Mouse (Mus musculus) heart, embryonic 16.5 days (tissue): ENCODE results near the gene Grin3b. TPM values are rescaled to one million over a fixed set of nuclear protein-coding genes. Genes with fewer than 3 reads are reported as not detected.

Experiments
- ATAC-seq: fragments of 200-750 bp; cut with Nextera tagmentation; replicated peaks from 2 replicates; pipeline ENCODE4 v1.8.0; 2017; ENCODE audit warnings: moderate number of reproducible peaks; ENCODE audit not compliant: insufficient read depth, low FRiP score; ENCODE audit errors: extremely low read depth
- H3K27ac ChIP-seq: fragments of 300-500 bp; sonication (generic); 2 replicates; pipeline ENCODE4 v1.5.1; 2014; ENCODE audit warnings: mild to moderate bottlenecking, low read length, control low read depth, moderate library complexity
- H3K27me3 ChIP-seq: fragments of 300-500 bp; sonication (generic); 2 replicates; pipeline ENCODE4 v1.6.1; 2014; ENCODE audit warnings: low read length, mixed read lengths; ENCODE audit not compliant: control insufficient read depth, insufficient read depth
- H3K36me3 ChIP-seq: fragments of 300-500 bp; sonication (generic); 2 replicates; pipeline ENCODE4 v1.6.1; 2014; ENCODE audit not compliant: control insufficient read depth, insufficient read depth
- H3K4me1 ChIP-seq: fragments of 300-500 bp; sonication (generic); 2 replicates; pipeline ENCODE4 v1.6.1; 2014; ENCODE audit warnings: low read length, mixed read lengths; ENCODE audit not compliant: control insufficient read depth, insufficient read depth
- H3K4me2 ChIP-seq: fragments of 300-500 bp; sonication (generic); 2 replicates; pipeline ENCODE4 v1.6.1; 2014; ENCODE audit warnings: low read depth, mild to moderate bottlenecking, control low read depth, low read length
- H3K4me3 ChIP-seq: fragments of 300-500 bp; sonication (generic); 2 replicates; pipeline ENCODE4 v1.5.1; 2014; ENCODE audit warnings: mild to moderate bottlenecking, control low read depth, low read length
- H3K9ac ChIP-seq: fragments of 300-500 bp; sonication (generic); 2 replicates; pipeline ENCODE4 v1.6.1; 2014; ENCODE audit warnings: low read length, control low read depth
- H3K9me3 ChIP-seq: fragments of 300-500 bp; sonication (generic); replicated peaks from 2 replicates; pipeline ENCODE4 v1.6.1; 2016; ENCODE audit warnings: low read length; ENCODE audit not compliant: control insufficient read depth
- WGBS: fragments of 180-500 bp; shearing (Covaris S2); extraction: QIAGEN DNeasy Blood & Tissue Kit; methylation state at CpG from one replicate; pipeline ENCODE4 v1.1.7; 2014; 5-methylcytosine and 5-hydroxymethylcytosine counted together
- polyA plus RNA-seq: library from polyadenylated mRNA; unstranded; fragments of >200 nt; fragmentation: Nextera tagmentation; extraction: Ambion mirVana; gene quantifications from 2 replicates; pipeline ENCODE4 v1.2.1, GENCODE M21; 2015

Grin3b gene
- polyA plus RNA-seq, 1 experiment from 2014 or later, result 0.25 TPM

DNA sequence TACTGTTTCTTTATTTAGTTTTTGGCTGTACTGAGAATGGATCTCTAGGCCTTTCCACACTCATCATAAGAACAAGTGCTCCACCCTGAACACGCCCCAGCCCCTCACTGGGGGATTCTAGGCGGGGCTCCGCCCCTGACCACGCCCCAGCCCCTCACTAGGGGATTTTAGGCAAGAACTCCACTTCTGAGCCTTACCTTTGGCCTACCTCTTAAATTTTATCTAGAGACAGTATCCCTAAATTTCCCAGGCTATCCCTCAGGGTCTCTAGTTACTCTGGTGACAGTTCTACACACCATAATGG is 54.5 kb downstream of the Grin3b start:
- no peak overlapping the region for H3K4me3 ChIP-seq

DNA sequence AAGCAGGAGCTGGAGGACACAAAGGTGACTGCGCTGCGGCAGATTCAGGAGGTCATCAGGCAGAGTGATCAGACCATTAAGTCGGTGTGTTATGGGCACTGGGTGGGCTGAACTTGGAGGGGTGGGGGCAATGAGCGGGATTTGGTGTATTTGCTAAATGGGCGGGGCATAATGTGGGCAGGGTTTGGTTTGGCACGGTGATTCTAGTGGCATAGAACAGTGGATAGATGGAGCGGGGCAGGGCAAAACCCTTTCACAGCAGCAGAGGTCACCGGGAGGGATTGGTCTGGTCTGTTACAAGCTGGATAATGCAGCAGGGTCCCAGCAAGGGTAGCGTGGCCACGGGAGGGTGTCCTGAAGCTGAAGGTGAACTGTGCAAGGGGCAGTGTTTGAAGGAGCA is 54.9 kb downstream of the Grin3b start:
- WGBS, result 80% methylated on average over 10 of the region's 10 CpGs
- Histone ChIP-seq H3K4me1 (0 out of 2 replicates have a peak, but pooled peaks cover 2% of the 10 kb centered on the region), H3K4me3 (no peak overlapping the region), H3K9me3 (no peaks in the 10 kb centered on the region; the same call in 1 of the 2 replicates), H3K36me3 (0 out of 2 replicates have a peak, but pooled peaks cover 2% of the 10 kb centered on the region), H3K4me2 (no peak overlapping the region), H3K27me3 (no peaks in the 10 kb centered on the region), H3K27ac (no peak overlapping the region), H3K9ac (no peak overlapping the region)
- ATAC-seq, result no peak

More for the DNA sequence above, 54.5 kb downstream of the Grin3b start:
- Histone ChIP-seq H3K4me1 (0 out of 2 replicates have a peak, but pooled peaks cover 2% of the 10 kb centered on the region), H3K9ac (no peak overlapping the region), H3K9me3 (no peaks in the 10 kb centered on the region; the same call in 1 of the 2 replicates), H3K27ac (no peak overlapping the region), H3K36me3 (0 out of 2 replicates have a peak, but pooled peaks cover 2% of the 10 kb centered on the region), H3K27me3 (no peaks in the 10 kb centered on the region), H3K4me2 (no peak overlapping the region)
- 63% methylated on average over 4 of the region's 4 CpGs for WGBS
- no peak for ATAC-seq

DNA sequence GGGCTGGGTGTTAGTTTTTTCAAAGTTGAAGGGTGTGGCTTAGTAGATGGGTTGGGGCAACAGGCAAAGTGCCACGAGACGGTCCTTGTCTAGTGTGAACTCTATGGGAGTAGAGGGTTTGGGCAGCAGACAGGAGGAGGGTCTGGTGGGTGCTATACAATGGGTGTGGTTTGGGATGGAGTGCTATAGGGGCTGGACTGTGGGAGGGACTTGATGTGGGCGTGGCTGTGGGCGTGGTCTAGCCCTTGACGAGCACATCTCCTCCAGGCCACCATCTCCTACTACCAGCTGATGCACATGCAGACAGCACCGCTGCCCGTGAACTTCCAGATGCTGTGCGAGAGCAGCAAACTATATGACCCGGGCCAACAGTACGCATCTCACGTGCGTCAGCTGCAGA is 55.4 kb downstream of the Grin3b start:
- no peak overlapping the region for H3K4me2 ChIP-seq
- no peak for ATAC-seq
- WGBS, result 68% methylated on average over 12 of the region's 12 CpGs
- no peak overlapping the region for H3K27ac ChIP-seq
- no peaks in the 10 kb centered on the region for H3K27me3 ChIP-seq
- H3K9ac ChIP-seq, result no peak overlapping the region
- H3K36me3 ChIP-seq, result 0 out of 2 replicates have a peak, but pooled peaks cover 3% of the 10 kb centered on the region
- H3K4me3 ChIP-seq, result no peak overlapping the region
- H3K4me1 ChIP-seq, result 0 out of 2 replicates have a peak, but pooled peaks cover 2% of the 10 kb centered on the region
- H3K9me3 ChIP-seq, result no peaks in the 10 kb centered on the region; the same call in 1 of the 2 replicates

Other genes with a start within 250 kb of the Grin3b start
- 36.1 and 36.3 TPM in 2 replicates for gene Polrmt, start 224.1 kb upstream of the Grin3b start, polyA plus RNA-seq
- gene Fgf22, start 215.6 kb upstream of the Grin3b start, polyA plus RNA-seq, result 0.13 TPM in 1 of 2 replicates, not detected in the other
- gene Rnf126, start 203.8 kb upstream of the Grin3b start, polyA plus RNA-seq, result 56.0 and 57.4 TPM in 2 replicates
- 22.6 and 26.7 TPM in 2 replicates for gene Fstl3, start 193.4 kb upstream of the Grin3b start, polyA plus RNA-seq
- 2.9 and 7.9 TPM in 2 replicates for gene Prss57, start 179.8 kb upstream of the Grin3b start, polyA plus RNA-seq
- 59.6 and 67.6 TPM in 2 replicates for gene Palm, start 177.1 kb upstream of the Grin3b start, polyA plus RNA-seq
- gene Misp, start 149.7 kb upstream of the Grin3b start, polyA plus RNA-seq, result 1.8 and 1.9 TPM in 2 replicates
- 125 and 146 TPM in 2 replicates for gene Ptbp1, start 116.3 kb upstream of the Grin3b start, polyA plus RNA-seq
- gene Prtn3, start 96.2 kb upstream of the Grin3b start, polyA plus RNA-seq, result 1.2 and 1.9 TPM in 2 replicates
- 9.1 and 9.8 TPM in 2 replicates for gene Plppr3, start 96.1 kb upstream of the Grin3b start, polyA plus RNA-seq
- 0.20 and 1.1 TPM in 2 replicates for gene Elane, start 84.5 kb upstream of the Grin3b start, polyA plus RNA-seq
- gene Cfd, start 79.9 kb upstream of the Grin3b start, polyA plus RNA-seq, result not detected in 2 replicates
- gene Med16, start 61.8 kb upstream of the Grin3b start, polyA plus RNA-seq, result 44.9 and 45.2 TPM in 2 replicates
- 2.4 and 13.2 TPM in 2 replicates for gene Gm26602, start 59.9 kb upstream of the Grin3b start, polyA plus RNA-seq
- 0.49 and 0.64 TPM in 2 replicates for gene Kiss1r, start 53.7 kb upstream of the Grin3b start, polyA plus RNA-seq
- gene R3hdm4, start 49.5 kb upstream of the Grin3b start, polyA plus RNA-seq, result 112 and 114 TPM in 2 replicates
- 1.5 and 2.3 TPM in 2 replicates for gene Arid3a, start 43.7 kb upstream of the Grin3b start, polyA plus RNA-seq
- gene Wdr18, start 10.6 kb upstream of the Grin3b start, polyA plus RNA-seq, result 69.6 TPM in 2 replicates
- 10.6 and 13.5 TPM in 2 replicates for gene Tmem259, start 13.6 kb downstream of the Grin3b start, polyA plus RNA-seq
- gene Cnn2, start 17.9 kb downstream of the Grin3b start, polyA plus RNA-seq, result 218 and 255 TPM in 2 replicates
- gene Abca7, start 25.8 kb downstream of the Grin3b start, polyA plus RNA-seq, result 3.2 TPM in 2 replicates
- 10.9 and 17.7 TPM in 2 replicates for gene Arhgap45, start 45.9 kb downstream of the Grin3b start, polyA plus RNA-seq
- gene Polr2e, start 69.1 kb downstream of the Grin3b start, polyA plus RNA-seq, result 136 and 144 TPM in 2 replicates
- gene Gpx4, start 76.5 kb downstream of the Grin3b start, polyA plus RNA-seq, result 668 and 748 TPM in 2 replicates
- 11.7 and 13.5 TPM in 2 replicates for gene Sbno2, start 134.9 kb downstream of the Grin3b start, polyA plus RNA-seq
- gene Stk11, start 145.1 kb downstream of the Grin3b start, polyA plus RNA-seq, result 13.8 and 15.3 TPM in 2 replicates
- gene Atp5d, start 167.9 kb downstream of the Grin3b start, polyA plus RNA-seq, result 1,107 and 1,132 TPM in 2 replicates
- gene Cbarp, start 170.1 kb downstream of the Grin3b start, polyA plus RNA-seq, result 2.5 TPM in 2 replicates
- 10.3 and 13.0 TPM in 2 replicates for gene Midn, start 177.6 kb downstream of the Grin3b start, polyA plus RNA-seq
- gene Cirbp, start 195.3 kb downstream of the Grin3b start, polyA plus RNA-seq, result 85.3 and 87.6 TPM in 2 replicates
- gene 1600002K03Rik, start 202.2 kb downstream of the Grin3b start, polyA plus RNA-seq, result 9.7 and 10.7 TPM in 2 replicates
- gene Efna2, start 208.8 kb downstream of the Grin3b start, polyA plus RNA-seq, result 6.0 and 6.8 TPM in 2 replicates